Mouse (Mus musculus) R1 (cell line): ENCODE results near the gene Nup153.
A peak's percentile ranks its signal among the peaks of the same experiment; 100 is the strongest.

ENCODE experiments used
- DNase-seq: peaks from one replicate; pipeline ENCODE4 v3.0.0-alpha.2; 2018; ENCODE audit warnings: low read depth, low spot score

Gene Nup153

DNA sequence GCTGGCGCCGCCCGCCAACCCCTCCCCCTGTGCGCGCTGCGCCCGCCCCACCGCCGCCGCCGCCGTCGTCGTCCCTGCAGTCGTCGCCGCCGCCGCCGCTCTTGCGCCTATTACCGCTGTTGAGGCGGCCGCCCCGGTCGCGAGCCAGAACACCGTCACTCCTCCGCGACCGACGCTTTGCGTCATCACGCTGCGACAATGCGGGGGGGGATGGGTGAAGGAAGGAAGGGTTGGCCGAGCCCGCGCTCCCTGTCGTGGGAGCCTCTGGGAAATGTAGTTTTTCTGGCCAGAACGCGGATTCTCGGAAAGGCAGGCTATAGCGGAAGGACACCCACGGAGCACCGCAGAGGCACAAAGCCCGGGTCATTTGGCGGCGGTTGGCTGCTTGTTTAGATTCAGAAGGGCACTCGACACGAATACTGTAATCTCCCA, at the start of gene Nup153:
TSS of gene Nup153 (minus strand) at position 104 of the 432 bp plus-strand sequence.
- DNase-seq: peak; percentile 98

DNA sequence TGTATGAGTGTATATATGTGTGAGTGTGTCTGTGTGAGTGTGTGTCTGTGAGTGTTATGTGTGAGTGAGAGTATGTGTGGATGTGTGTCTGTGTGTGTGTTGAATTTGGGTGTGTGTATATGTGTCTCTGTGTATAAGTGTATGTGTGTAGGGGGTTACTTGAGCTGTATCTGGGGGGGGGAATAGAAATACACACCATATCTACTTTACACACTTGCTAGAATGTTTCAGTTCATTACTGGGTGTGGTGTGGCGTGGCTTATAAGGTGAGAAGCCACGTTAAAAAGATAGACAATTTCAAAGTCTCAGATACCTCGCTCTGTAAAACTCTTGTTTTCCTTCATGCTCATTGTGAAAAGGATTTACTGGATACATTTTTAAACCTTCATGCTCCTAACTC, 49.7 kb upstream of the Nup153 start:
- no peak for DNase-seq

DNA sequence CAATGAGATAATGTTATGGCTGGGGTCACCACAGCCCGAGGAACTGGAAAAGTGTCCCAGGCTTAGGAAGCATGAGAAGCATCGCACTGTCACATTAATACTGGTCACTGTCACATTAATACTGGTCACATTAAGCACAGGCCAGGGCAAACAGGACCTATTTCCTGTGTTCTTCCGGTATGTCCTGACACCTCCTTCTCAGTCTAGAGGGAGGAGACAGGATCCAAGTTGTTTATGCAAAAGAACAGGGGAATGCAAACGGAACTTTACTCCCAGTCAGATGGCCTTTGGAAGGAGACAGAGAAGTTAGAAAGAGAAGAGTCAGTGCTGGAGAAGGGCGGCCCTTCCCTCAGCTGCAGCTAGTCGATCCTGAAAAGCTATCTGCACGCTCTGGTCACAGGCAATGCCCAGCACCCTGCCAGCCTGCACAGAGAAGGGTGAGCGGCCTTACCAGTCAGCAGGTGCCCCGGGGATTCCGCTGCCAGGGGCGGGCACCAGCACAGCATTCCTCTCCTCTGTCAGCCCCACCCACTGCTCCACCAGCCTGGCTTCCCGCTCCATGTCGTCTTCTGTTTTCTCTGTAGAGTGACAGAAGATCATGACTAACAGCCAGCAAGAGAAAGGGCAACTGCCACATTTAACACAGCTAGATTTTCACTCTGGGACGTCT, 49.0 kb upstream of the Nup153 start:
- DNase-seq: peak; percentile 33

DNA sequence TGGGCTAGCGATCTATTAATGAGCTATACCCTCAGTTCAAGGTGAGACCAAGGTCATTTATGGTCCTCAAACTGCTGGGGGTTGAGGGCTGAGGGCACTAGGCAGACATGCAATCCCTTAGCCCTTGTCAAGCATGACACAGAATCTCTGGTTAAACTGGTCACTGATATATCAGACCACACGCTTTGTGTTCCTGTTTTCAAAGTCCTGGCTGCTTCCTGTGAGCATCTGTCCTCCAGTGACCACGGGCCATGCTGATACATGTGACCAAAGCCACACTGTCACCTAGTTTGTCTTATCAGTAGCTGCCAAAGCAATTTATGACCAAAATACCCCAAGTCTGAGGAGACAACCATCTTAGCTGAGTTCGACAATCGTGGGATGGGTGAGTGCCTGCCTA, 47.3 kb upstream of the Nup153 start:
- DNase-seq: no peak

DNA sequence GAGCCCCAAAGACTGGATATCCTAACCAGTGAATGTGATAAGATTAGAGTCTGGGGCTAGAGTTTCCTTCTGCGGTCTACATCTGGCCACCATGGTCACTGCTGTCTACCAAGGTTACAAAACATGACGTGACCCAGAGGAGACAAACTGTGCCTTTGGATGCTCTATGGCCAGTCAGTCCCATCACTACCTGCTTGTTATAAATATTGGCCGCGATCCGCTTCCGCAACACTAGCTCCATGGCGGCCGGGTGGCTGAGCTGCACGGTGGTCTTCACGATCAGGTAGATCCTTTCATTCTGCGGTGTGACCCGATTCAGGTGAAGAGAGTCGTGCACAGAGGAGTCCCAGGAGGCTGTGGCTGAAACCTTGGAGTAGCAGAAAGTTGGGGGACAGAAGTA, 44.8 kb upstream of the Nup153 start:
- peak; percentile 49 for DNase-seq

DNA sequence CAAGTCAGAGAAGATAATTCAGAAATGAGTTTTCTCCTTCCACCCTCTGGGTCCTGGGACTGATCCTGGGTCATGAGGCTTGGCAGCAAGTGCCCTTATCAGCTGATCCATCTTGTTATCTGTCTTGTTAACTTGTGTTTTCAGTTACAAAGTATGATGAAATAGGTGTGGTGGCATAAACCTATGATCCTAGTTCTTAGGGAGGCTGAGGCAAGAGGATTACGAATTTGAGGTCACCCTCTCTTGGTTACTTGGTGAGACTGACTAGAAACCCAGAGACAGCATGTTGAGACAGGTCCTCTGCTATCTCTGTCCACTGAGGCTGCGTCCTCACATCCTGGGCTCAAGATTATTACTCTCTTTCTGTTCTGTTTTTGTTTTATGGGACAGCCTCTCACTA, 37.6 kb upstream of the Nup153 start:
- DNase-seq: no peak

DNA sequence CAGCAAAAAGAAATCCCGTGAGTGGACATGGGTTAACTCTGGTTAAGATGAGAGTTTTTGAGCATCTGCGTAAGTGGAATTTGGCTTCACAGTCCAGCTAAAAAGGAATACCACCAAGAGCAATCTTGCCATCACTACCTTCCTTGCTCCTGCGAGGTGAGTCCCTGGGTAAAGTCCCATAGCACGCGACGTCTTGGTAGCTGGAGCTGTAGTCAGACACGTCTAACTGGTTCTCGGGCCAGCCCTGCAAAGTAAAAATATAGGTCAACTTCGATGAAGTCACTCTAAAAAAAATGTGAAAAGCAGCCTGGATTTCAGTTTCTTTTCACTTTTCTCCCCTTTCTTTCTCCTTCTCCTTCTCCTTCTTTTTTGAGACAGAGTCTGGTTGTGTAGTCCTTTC, 35.5 kb upstream of the Nup153 start:
- DNase-seq: no peak

DNA sequence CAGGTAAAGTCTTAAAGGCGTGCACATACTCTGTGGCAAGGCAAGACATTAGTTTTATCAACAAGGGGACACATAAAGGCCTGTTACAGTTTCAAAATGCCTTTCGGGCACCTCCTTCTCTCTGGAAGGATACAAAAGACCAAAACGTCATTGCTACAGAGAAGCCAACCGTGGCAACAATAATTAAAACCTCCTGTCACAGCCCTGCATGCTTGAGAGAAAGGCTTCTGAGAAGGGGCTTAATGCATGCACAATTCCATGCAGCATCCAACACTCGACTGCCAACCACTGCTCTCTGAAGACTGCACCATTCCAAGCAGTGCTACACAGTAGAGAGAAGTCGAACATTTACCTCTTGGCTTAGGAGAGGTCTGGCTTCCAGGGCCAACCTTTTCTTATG, 33.2 kb upstream of the Nup153 start:
- DNase-seq: no peak

DNA sequence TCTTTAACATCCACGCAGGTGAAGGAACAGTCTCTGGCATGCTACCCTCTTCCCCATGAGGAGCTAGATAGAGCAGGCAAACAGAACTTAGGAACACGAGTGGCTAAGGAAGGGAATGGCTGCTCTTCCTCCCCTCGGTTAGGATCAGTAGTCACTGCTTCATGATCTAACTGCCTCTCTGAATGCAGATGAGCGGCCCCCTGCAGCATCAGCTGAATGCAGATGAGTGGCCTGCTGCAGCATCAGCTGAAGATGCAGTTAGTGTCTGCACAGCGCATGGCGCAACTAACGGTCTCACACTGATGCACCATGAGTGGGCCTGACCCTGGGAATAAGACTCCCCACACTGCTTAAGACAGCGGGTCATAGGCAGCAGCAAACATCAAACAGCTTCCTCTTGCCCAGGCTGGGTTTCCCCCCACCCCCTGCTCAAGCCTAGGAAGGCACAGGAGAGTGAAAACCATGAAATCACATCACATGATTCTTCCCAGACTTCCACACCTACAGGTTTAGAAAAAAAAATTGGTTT, 31.6 kb upstream of the Nup153 start:
- DNase-seq: no peak

DNA sequence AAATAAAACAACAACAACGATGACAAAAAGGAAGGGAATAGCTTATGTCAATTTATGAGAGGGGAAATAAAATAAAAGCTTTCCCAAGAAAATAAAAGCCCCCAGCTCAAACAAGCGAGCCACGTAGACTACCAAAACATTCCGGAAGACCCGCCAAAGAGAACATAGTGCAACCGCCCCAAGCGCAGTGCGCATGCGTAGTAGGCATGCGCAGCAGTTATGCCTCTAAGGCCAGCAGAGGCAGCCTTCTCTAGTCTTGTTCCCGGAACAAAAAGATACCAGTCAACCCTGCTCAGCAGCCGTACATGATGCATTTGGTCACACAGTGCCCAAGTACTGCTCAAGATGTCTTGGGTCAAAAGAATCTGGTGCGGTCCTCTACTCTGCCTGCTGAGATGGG, 30.9 kb upstream of the Nup153 start:
- DNase-seq: peak; percentile 94

DNA sequence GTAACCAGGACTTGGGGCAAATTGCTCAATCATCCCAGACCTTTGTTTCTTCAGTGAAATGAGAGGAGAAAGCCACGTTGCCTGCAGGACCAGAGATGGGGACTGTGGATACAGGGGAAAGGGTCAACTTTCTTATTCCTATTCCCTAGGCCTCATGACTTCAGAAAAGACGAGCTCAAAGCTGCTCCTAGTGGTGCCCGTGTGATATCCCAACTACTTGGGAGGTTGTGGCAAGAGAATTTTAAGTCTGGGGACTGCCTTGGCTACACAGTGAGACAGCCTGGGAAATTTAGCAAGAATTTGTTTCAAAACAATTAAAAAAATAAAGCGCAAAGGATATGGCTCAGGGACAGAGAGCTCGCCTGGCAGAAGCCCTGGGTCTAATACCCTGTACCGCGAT, 30.2 kb upstream of the Nup153 start:
- peak; percentile 83 for DNase-seq

DNA sequence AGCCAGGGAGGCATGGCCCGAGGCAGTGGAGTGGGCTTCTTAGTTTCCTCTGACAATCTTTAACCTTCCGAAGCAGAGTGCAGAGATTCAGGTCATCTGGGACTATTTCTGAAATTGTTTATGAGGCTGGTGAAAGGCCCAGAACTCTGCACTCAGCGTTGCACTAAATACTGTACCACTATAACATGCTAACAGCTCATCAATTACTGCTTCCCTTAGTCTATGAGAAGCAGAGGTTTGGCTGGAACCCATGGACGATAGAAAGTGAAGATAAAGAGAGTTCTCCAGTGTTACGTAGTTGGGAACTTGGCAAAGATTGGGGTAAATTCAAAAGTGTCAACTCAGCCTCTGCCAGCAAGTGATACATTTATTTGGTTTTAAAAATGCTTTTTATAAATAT, 25.6 kb upstream of the Nup153 start:
- no peak for DNase-seq

DNA sequence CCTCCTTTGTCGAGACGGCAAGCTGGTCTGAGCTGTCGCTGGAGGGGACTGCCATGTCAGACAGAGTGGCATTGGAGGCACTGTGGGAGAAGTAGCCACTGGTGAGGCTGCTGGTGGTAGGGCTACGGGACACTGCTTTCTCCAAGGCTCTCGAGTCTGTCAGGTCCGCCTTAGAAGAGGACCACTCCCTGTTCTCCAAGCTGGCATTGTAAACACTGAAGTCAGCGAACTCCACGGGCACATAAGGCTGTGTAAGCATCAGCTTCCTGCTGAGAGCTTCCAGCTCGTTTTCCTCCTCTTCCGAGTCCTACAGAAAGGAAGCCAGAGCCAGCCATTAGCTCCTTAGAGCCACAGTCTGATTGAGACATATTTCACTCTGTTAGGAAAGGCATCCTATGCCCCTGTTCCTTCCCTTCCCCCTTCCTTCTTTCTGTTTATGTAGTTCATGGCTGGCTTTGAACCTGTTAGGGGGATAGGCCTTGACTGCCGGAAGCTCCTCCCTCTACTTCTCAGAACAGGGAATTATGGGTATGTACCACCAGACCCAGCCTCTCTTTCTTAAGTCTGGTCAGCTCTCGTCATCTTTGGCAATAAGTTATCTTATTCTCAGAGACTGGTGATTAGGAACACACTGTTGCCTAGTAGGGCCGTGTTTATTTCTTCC, 25.0 kb upstream of the Nup153 start:
- peak; percentile 81 for DNase-seq

DNA sequence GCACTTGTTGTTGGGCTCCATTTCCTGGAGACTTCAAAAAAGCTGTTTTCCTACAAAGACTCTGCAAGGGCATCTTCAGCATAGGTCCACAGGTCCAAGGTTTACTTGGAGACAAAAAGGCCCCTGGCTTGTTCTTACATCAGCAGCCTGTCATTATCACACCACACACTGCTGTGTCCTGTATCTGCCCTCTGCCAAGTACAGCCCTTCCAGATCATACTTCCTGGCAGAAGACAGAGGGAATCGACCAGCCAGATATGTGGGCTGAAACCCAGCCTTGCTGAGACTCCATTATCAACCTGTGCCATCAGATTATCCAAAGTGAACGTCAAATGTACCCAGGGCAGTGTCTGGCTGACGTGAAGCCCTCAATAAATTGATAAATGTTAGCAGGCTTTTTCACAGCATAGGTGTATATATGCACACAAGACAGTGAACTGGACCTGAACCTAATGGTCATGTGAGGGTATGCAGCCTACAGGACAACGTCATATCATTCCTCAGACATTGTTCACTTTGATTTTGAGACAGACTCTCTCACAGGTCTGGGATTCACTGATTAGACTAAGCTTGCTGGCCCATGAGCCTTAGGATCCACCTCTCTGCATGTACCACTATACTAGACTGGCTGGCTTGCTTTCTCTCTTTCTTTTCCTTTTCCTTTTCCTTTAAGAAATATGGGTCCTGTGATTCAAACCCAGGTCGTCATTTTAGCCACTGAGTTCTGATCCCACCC, 20.6 kb upstream of the Nup153 start:
- DNase-seq: no peak

DNA sequence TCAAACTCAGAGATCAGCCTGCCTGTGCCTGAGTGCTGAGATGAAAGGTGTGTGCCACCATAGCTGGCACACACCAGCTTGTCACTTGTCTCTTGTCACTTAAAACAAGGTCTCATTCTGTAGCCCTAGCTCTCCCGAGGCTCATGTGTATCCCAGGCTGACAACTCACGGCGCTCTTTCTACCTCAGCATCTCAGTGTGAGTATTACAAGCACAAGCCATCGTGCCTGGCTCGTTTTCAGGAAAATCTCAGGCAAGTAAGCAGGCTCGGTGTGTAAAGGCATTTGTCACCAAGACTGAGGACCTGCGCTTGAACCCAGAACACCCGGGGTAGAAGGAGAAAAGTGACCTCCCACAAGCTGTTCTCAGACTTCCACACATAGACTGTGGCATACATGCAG, 16.1 kb upstream of the Nup153 start:
- DNase-seq: no peak

DNA sequence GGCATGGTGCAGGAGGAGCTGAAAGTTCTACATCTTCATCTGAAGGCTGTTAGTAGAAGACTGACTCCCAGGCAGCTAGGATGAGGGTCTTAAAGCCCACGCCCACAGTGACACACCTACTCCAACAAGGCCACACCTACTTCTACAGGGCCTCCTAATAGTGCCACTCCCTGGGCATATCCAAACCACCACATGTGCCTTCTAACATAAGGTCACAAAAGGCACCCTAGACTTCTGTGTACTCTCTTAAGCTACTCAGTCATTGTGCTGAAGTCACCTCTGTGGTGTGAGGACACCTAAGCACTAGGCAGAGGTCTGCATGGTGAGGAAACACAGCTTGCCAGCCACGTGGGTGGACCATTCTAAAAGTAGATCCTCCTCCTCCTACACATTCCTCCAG, 14.6 kb upstream of the Nup153 start:
- no peak for DNase-seq

DNA sequence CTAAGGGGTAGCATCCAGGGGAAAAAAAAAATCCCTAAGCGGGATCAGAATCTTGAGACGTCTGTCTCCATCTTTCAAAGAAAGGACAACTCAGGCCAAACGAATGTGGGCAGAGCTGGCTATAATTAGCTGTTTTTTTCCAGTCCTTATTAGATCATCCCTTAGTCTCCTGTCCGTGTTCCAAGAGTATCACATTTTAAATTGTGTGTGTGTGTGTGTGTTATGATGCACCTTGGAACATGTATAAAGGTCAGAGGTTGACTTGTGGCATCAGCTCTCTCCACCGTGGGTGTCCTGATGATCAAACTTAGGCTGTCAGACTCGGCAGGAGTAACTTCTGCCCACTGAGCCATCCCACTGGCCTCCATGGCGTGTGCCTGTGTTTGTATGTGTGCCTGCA, 11.7 kb upstream of the Nup153 start:
- no peak for DNase-seq

DNA sequence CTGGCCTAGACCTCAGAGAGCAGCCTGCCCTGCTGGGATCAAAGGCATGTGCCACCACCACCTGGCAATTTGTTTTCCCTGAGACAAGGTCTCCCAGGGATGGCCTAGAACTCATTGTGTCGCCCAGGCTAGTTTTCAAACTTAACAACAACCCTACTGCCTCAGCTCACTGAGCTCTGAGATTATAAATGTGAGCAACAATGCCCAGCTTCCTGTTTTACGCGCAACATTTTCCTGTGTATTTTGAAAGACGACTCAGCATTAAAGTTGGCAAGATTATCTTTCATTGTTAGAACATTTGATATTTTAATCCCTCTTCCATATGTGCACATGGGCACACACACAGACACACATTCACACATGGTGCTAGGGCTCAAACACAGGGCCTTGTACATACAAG, 9.7 kb upstream of the Nup153 start:
- DNase-seq: no peak

DNA sequence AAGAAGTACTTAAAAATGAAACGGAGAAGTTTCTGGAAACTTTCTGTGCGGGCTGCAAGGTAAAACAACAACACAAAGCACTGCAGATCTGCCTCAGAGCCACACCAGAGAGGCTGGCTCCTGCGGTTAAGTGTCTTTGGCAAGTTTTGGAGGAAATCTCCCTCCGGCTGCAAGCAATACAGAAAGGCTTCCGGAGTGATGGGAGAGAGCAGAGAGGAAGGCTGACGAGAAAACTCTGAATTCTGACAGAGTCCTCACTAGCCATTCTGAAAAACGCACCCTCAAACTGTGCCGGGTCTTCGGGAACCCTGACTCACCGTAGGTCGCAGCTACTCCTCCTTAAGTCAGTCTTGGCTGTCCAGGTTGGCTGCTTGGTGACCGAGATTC, 8.7 kb upstream of the Nup153 start:
- no peak for DNase-seq

DNA sequence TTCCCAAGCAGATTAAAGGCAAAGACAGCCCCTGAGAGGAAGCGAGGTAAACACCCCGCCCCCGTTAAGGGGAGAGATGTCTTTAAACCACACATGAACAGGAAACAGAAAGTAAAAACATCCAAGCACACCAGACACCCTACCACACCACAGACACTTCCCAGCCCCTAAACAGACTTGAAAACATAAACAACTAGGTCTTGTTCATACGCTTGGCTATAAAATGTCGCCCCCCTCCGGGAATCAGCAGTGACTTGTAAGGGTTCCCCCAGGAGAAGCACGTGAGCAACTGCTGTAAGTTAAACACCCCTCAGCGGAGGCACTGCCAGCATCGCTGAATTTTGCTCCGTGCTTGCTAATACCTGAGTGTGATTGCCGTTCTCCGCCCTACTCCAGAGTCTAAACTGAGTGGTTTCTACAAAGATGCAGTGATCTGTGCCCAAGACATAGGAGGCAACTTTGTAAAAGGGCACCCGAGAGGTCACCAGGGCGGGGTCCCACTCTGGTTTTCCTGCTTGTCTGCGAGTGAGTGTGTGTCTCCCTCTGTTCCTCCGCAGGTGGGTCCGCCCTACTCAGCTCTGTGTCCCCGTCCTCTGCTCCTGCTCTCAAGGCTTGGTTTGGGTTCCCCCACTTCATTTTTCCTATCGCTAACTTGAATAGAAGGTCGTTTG, 8.2 kb upstream of the Nup153 start:
- peak; percentile 83 for DNase-seq

DNA sequence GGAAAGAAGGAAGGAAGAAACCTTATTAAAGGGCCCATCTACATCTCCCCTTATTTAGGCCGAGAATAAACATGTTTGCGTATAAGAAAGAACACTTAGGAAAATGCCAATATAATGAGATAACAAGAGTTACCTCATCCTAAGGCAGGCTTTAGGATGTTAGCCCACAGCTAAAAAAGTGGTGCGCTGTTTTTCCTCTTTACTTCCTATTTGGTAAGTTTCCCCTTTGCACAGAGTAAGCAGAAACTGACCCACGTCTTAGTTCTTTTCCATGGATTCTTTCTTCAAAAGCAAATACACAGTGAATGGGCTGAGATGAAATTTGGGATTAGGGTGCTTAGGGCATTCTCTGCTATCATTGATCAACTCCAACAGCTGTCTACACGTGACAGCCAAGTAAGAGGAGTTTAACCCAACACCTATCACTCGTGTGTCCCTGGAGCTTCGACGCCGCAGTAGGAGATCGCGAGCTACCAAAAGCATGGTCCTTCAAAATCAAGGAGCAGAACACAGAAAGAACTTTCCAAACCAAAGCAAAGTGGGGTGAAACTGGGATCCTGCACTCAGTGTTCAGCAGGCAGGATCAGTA, 7.6 kb upstream of the Nup153 start:
- DNase-seq: no peak

DNA sequence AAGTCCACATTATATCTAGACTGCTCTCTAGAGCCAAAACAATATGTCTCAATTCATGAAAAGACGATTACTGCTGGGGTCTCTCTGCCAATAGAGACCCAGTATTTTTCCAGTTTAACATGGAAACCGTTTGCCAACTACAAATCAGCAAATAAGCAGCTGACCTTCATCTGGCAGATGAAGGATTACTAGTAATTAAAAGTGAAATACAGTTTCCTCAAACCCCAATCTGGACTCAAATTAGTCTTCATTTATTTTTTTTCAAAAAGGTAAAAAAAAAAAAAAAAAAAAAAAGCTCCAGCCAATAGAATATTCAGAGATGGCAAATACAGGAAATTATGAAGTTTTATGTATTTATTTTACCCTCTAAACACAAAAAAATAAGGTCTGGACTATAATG, 2.3 kb upstream of the Nup153 start:
- no peak for DNase-seq
